Mouse (Mus musculus) cerebral cortex, adult 2 months (tissue): ENCODE measurements around the gene Tesk2.

Experiments
- WGBS: fragments of 180-500 bp; shearing (Covaris S2); methylation state at CpG from one replicate; pipeline ENCODE4 v1.1.7; 2018; 5-methylcytosine and 5-hydroxymethylcytosine counted together

Tesk2 gene

GRCm38 (mm10) chr4:116712536-116712935, 8.2 kb upstream of the Tesk2 start:
- 89% methylated on average over 1 of the region's 1 CpGs for WGBS

GRCm38 (mm10) chr4:116719396-116719795, 1.4 kb upstream of the Tesk2 start:
- WGBS: 18% methylated on average over 3 of the region's 3 CpGs

GRCm38 (mm10) chr4:116721098-116721628, 415 bp downstream of the Tesk2 start:
- WGBS: under 1% methylated on average over 29 of the region's 29 CpGs

GRCm38 (mm10) chr4:116722230-116722629, 1.5 kb downstream of the Tesk2 start:
- 66% methylated on average over 7 of the region's 7 CpGs for WGBS

- WGBS: 88% methylated on average over 5 of the region's 5 CpGs
These were observed 4.7 kb downstream of the Tesk2 start for GRCm38 (mm10) chr4:116725444-116725843.

GRCm38 (mm10) chr4:116727401-116727800, 6.7 kb downstream of the Tesk2 start:
- 89% methylated on average over 3 of the region's 3 CpGs for WGBS

GRCm38 (mm10) chr4:116729532-116729931, 8.8 kb downstream of the Tesk2 start:
- 97% methylated on average over 3 of the region's 3 CpGs for WGBS

GRCm38 (mm10) chr4:116731077-116731476, 10.3 kb downstream of the Tesk2 start:
- WGBS: 90% methylated on average over 9 of the region's 9 CpGs

GRCm38 (mm10) chr4:116732355-116732754, 11.6 kb downstream of the Tesk2 start:
- WGBS: 82% methylated on average over 5 of the region's 5 CpGs

- 93% methylated on average over 2 of the region's 2 CpGs for WGBS
These were observed 14.2 kb downstream of the Tesk2 start for GRCm38 (mm10) chr4:116734996-116735395.

- WGBS: 60% methylated on average over 9 of the region's 9 CpGs
These were observed 18.4 kb downstream of the Tesk2 start for GRCm38 (mm10) chr4:116738972-116739751.

GRCm38 (mm10) chr4:116749750-116750149, 29.0 kb downstream of the Tesk2 start:
- WGBS: 66% methylated on average over 2 of the region's 2 CpGs

GRCm38 (mm10) chr4:116761914-116762313, 41.2 kb downstream of the Tesk2 start:
- 83% methylated on average over 2 of the region's 2 CpGs for WGBS

- 80% methylated on average over 5 of the region's 5 CpGs for WGBS
These were observed 43.3 kb downstream of the Tesk2 start for GRCm38 (mm10) chr4:116764001-116764400.

GRCm38 (mm10) chr4:116768510-116768909, 47.8 kb downstream of the Tesk2 start:
- 85% methylated on average over 5 of the region's 5 CpGs for WGBS

- WGBS: 92% methylated on average over 5 of the region's 5 CpGs
These were observed 55.6 kb downstream of the Tesk2 start for GRCm38 (mm10) chr4:116776391-116776790.

- WGBS: 90% methylated on average over 3 of the region's 3 CpGs
These were observed 56.3 kb downstream of the Tesk2 start for GRCm38 (mm10) chr4:116777079-116777478.

- 93% methylated on average over 2 of the region's 2 CpGs for WGBS
These were observed 59.8 kb downstream of the Tesk2 start for GRCm38 (mm10) chr4:116780541-116780940.

GRCm38 (mm10) chr4:116781366-116781765, 60.6 kb downstream of the Tesk2 start:
- 81% methylated on average over 2 of the region's 2 CpGs for WGBS

- whole genome bisulfite sequencing: 59% methylated on average over 8 of the region's 8 CpGs
These were observed 61.4 kb downstream of the Tesk2 start for GRCm38 (mm10) chr4:116782171-116782570.

- 100% methylated on average over 1 of the region's 1 CpGs for WGBS
These were observed 65.8 kb downstream of the Tesk2 start for GRCm38 (mm10) chr4:116786587-116786986.

GRCm38 (mm10) chr4:116787985-116788760, 67.4 kb downstream of the Tesk2 start:
- WGBS: 40% methylated on average over 7 of the region's 7 CpGs

- WGBS: 3% methylated on average over 3 of the region's 3 CpGs
These were observed 68.2 kb downstream of the Tesk2 start for GRCm38 (mm10) chr4:116788956-116789355.
